Mouse (Mus musculus): Measurements from ENCODE around the gene Eri3. TPM values are rescaled to one million over a fixed set of nuclear protein-coding genes. Genes with fewer than 3 reads are reported as not detected.

Gene Eri3
- total RNA-seq, 1 experiment from 2014 or later, result 67.9 TPM

- no peak for DNase-seq
Measured at GRCm38 (mm10) chr4:117624660-117625059, 74.5 kb downstream of the Eri3 start.

GRCm38 (mm10) chr4:117628464-117628863, 78.3 kb downstream of the Eri3 start:
- DNase-seq, result no peak

GRCm38 (mm10) chr4:117630053-117630670, 80.0 kb downstream of the Eri3 start:
- no peak for DNase-seq

- no peak for DNase-seq
Measured at GRCm38 (mm10) chr4:117633527-117633926, 83.4 kb downstream of the Eri3 start.

GRCm38 (mm10) chr4:117634642-117635041, 84.5 kb downstream of the Eri3 start:
- no peak for DNase-seq

GRCm38 (mm10) chr4:117636152-117636551, 86.0 kb downstream of the Eri3 start:
- no peak for DNase-seq

GRCm38 (mm10) chr4:117636891-117637613, 86.9 kb downstream of the Eri3 start:
- DNase-seq, result no peak

- no peak for DNase-seq
Measured at GRCm38 (mm10) chr4:117640925-117641703, 90.9 kb downstream of the Eri3 start.

- no peak for DNase-seq
Measured at GRCm38 (mm10) chr4:117641804-117642203, 91.6 kb downstream of the Eri3 start.

GRCm38 (mm10) chr4:117645031-117645435, 94.9 kb downstream of the Eri3 start:
- DNase-seq, result no peak

GRCm38 (mm10) chr4:117645859-117646258, 95.7 kb downstream of the Eri3 start:
- DNase-seq, result no peak

- no peak for DNase-seq
Measured at GRCm38 (mm10) chr4:117646496-117646895, 96.3 kb downstream of the Eri3 start.

GRCm38 (mm10) chr4:117646926-117647755, 97.0 kb downstream of the Eri3 start:
- DNase-seq, result no peak

GRCm38 (mm10) chr4:117651626-117652101, 101.5 kb downstream of the Eri3 start:
- DNase-seq, result peak; percentile 35

GRCm38 (mm10) chr4:117652727-117653126, 102.6 kb downstream of the Eri3 start:
- no peak for DNase-seq

- no peak for DNase-seq
Measured at GRCm38 (mm10) chr4:117654016-117654702, 104.0 kb downstream of the Eri3 start.

- no peak for DNase-seq
Measured at GRCm38 (mm10) chr4:117654703-117655499, 104.7 kb downstream of the Eri3 start.

- no peak for DNase-seq
Measured at GRCm38 (mm10) chr4:117655500-117655863, 105.3 kb downstream of the Eri3 start.

GRCm38 (mm10) chr4:117656961-117657360, 106.8 kb downstream of the Eri3 start:
- no peak for DNase-seq

- DNase-seq, result no peak
Measured at GRCm38 (mm10) chr4:117657646-117658045, 107.5 kb downstream of the Eri3 start.

All from adrenal gland, postnatal 25 days (tissue).